Mouse (Mus musculus) C2C12 (cell line): ENCODE data around the gene Evi2.

Experiments used
- CEBPB ChIP-seq: IDR thresholded peaks from one replicate; pipeline ENCODE4 v1.6.1; 2011; ENCODE audit warnings: low read depth, mild to moderate bottlenecking, control low read depth, moderate library complexity
- CTCF ChIP-seq: IDR thresholded peaks from one replicate; pipeline ENCODE4 v1.5.1; 2011; ENCODE audit not compliant: control insufficient read depth, insufficient read depth, insufficient read length
- FOSL1 ChIP-seq: IDR thresholded peaks from one replicate; pipeline ENCODE4 v1.8.0; 2011; ENCODE audit warnings: mild to moderate bottlenecking, low read length; ENCODE audit not compliant: poor library complexity, insufficient read depth, severe bottlenecking
- MAX ChIP-seq: IDR thresholded peaks from one replicate; pipeline ENCODE4 v1.6.1; 2011; ENCODE audit warnings: mild to moderate bottlenecking, control low read depth
- MYOG ChIP-seq: IDR thresholded peaks from one replicate; pipeline ENCODE4 v1.6.1; 2011; ENCODE audit not compliant: control insufficient read depth, insufficient read length; ENCODE audit errors: extremely low read depth

DNA sequence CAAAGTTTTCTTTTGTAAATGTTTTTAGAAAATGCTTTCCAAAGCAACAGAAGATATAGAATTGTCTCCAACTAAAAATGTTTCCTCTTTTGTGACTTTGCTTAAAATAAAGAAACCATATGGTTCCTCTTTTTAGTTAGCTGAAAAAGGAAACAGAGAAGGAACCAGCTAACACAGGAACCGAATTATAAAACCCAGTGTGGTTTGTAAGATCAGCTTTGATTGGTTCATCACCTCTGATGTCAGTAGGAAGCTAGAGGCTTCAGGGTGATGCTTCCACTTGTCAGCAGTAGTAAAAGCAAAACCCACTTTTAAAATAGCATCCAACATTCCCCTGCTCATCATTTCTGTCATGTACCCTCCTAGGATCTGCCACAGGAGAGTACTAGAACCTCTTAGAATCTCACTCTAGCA is 10.5 kb downstream of the Evi2 start:
- TF ChIP-seq CTCF (no peak), FOSL1 (no peak), CEBPB (no peak), MAX (no peak), MYOG (no peak)
